Mouse (Mus musculus): ENCODE data around the gene Itga7. TPM values are rescaled to one million over a fixed set of nuclear protein-coding genes. Genes with fewer than 3 reads are reported as not detected.

Gene Itga7
- polyA plus RNA-seq, 1 experiment from 2014 or later, result 2.1 TPM

Other genes with a start within 250 kb of the Itga7 start
- gene Rab5b, start 237.6 kb upstream of the Itga7 start, polyA plus RNA-seq (2016; fragmentation: Nextera tagmentation; extraction: Ambion mirVana), result 96.5 and 102 TPM in 2 replicates
- 0.90 and 1.1 TPM in 2 replicates for gene Pmel, start 229.6 kb upstream of the Itga7 start, polyA plus RNA-seq (2016; fragmentation: Nextera tagmentation; extraction: Ambion mirVana)
- 76.4 and 85.5 TPM in 2 replicates for gene Cdk2, start 228.8 kb upstream of the Itga7 start, polyA plus RNA-seq (2016; fragmentation: Nextera tagmentation; extraction: Ambion mirVana)
- gene Dgka, start 189.0 kb upstream of the Itga7 start, polyA plus RNA-seq (2016; fragmentation: Nextera tagmentation; extraction: Ambion mirVana), result 3.9 and 4.8 TPM in 2 replicates
- gene Pym1, start 185.9 kb upstream of the Itga7 start, polyA plus RNA-seq (2016; fragmentation: Nextera tagmentation; extraction: Ambion mirVana), result 50.5 and 54.6 TPM in 2 replicates
- 0.61 and 0.97 TPM in 2 replicates for gene Mmp19, start 142.9 kb upstream of the Itga7 start, polyA plus RNA-seq (2016; fragmentation: Nextera tagmentation; extraction: Ambion mirVana)
- gene Dnajc14, start 129.8 kb upstream of the Itga7 start, polyA plus RNA-seq (2016; fragmentation: Nextera tagmentation; extraction: Ambion mirVana), result 57.9 and 59.8 TPM in 2 replicates
- gene Tmem198b, start 129.4 kb upstream of the Itga7 start, polyA plus RNA-seq (2016; fragmentation: Nextera tagmentation; extraction: Ambion mirVana), result 21.4 and 24.0 TPM in 2 replicates
- 217 and 219 TPM in 2 replicates for gene Sarnp, start 116.5 kb upstream of the Itga7 start, polyA plus RNA-seq (2016; fragmentation: Nextera tagmentation; extraction: Ambion mirVana)
- gene Ormdl2, start 112.2 kb upstream of the Itga7 start, polyA plus RNA-seq (2016; fragmentation: Nextera tagmentation; extraction: Ambion mirVana), result 38.5 and 41.7 TPM in 2 replicates
- gene Gdf11, start 42.1 kb upstream of the Itga7 start, polyA plus RNA-seq (2016; fragmentation: Nextera tagmentation; extraction: Ambion mirVana), result 10.8 and 12.0 TPM in 2 replicates
- 168 and 190 TPM in 2 replicates for gene Cd63, start 32.8 kb upstream of the Itga7 start, polyA plus RNA-seq (2016; fragmentation: Nextera tagmentation; extraction: Ambion mirVana)
- 16.2 and 16.6 TPM in 2 replicates for gene Rdh5, start 10.9 kb upstream of the Itga7 start, polyA plus RNA-seq (2016; fragmentation: Nextera tagmentation; extraction: Ambion mirVana)
- 235 and 249 TPM in 2 replicates for gene Bloc1s1, start 9.8 kb upstream of the Itga7 start, polyA plus RNA-seq (2016; fragmentation: Nextera tagmentation; extraction: Ambion mirVana)
- not detected in 2 replicates for gene Mettl7b, start 27.2 kb downstream of the Itga7 start, polyA plus RNA-seq (2016; fragmentation: Nextera tagmentation; extraction: Ambion mirVana)
- not detected in 2 replicates for gene Olfr9, start 55.6 kb downstream of the Itga7 start, polyA plus RNA-seq (2016; fragmentation: Nextera tagmentation; extraction: Ambion mirVana)
- gene Olfr763, start 77.0 kb downstream of the Itga7 start, polyA plus RNA-seq (2016; fragmentation: Nextera tagmentation; extraction: Ambion mirVana), result not detected in 2 replicates
- gene Olfr764-ps1, start 106.1 kb downstream of the Itga7 start, polyA plus RNA-seq (2016; fragmentation: Nextera tagmentation; extraction: Ambion mirVana), result not detected in 2 replicates
- not detected in 2 replicates for gene Olfr765, start 116.2 kb downstream of the Itga7 start, polyA plus RNA-seq (2016; fragmentation: Nextera tagmentation; extraction: Ambion mirVana)
- not detected in 2 replicates for gene Olfr766-ps1, start 135.2 kb downstream of the Itga7 start, polyA plus RNA-seq (2016; fragmentation: Nextera tagmentation; extraction: Ambion mirVana)
- not detected in 2 replicates for gene Olfr767, start 149.1 kb downstream of the Itga7 start, polyA plus RNA-seq (2016; fragmentation: Nextera tagmentation; extraction: Ambion mirVana)
- gene Olfr768, start 165.6 kb downstream of the Itga7 start, polyA plus RNA-seq (2016; fragmentation: Nextera tagmentation; extraction: Ambion mirVana), result not detected in 2 replicates
- not detected in 2 replicates for gene Olfr769, start 184.0 kb downstream of the Itga7 start, polyA plus RNA-seq (2016; fragmentation: Nextera tagmentation; extraction: Ambion mirVana)
- not detected in 2 replicates for gene Olfr770, start 205.2 kb downstream of the Itga7 start, polyA plus RNA-seq (2016; fragmentation: Nextera tagmentation; extraction: Ambion mirVana)
- not detected in 2 replicates for gene Olfr771, start 230.9 kb downstream of the Itga7 start, polyA plus RNA-seq (2016; fragmentation: Nextera tagmentation; extraction: Ambion mirVana)
- not detected in 2 replicates for gene Olfr772, start 244.1 kb downstream of the Itga7 start, polyA plus RNA-seq (2016; fragmentation: Nextera tagmentation; extraction: Ambion mirVana)

Data from midbrain, embryonic 12.5 days (tissue).